Mouse (Mus musculus): ENCODE results near the gene Cgas. TPM values are rescaled to one million over a fixed set of nuclear protein-coding genes. Genes with fewer than 3 reads are reported as not detected.
A peak's percentile ranks its signal among the peaks of the same experiment; 100 is the strongest.

Gene Cgas
- polyA plus RNA-seq, 1 experiment from 2014 or later = 2.8 TPM

GRCm38 (mm10) chr9:78447973-78448873 lies 5.2 kb upstream of the Cgas start, which contains the start of the genes Mto1 and Gm17324:
Gene Mto1 (plus strand): TSS chr9:78448208.
Gene Gm17324 (minus strand): TSS chr9:78448786.
- under 1% methylated on average over 45 of the region's 96 CpGs for WGBS

GRCm38 (mm10) chr9:78447606-78447972 lies 4.6 kb upstream of the Cgas start:
- Histone ChIP-seq H3K4me3 (ENCODE audit: low read depth, low read length) (peak overlapping the region; percentile 98), H3K4me2 (ENCODE audit: low read depth, low read length) (peak overlapping the region; percentile 58), H3K9me3 (ENCODE audit: control insufficient read depth, low read length) (no peaks in the 10 kb centered on the region), H3K9ac (ENCODE audit: low read depth, low read length) (peak overlapping the region; percentile 91), H3K27me3 (replicated peaks; ENCODE audit: control insufficient read depth, insufficient read depth, low read length) (peaks cover 39% of the 10 kb centered on the region), H3K36me3 (ENCODE audit: control insufficient read depth, insufficient read depth, low read length) (peaks cover 17% of the 10 kb centered on the region), H3K27ac (replicated peaks; ENCODE audit: low read depth, low read length) (no peak overlapping the region), H3K4me1 (ENCODE audit: control insufficient read depth, insufficient read depth, low read length) (peaks cover 6% of the 10 kb centered on the region)
- DNase-seq (ENCODE audit: low spot score) (no peak), ATAC-seq (ENCODE audit: low read depth) (peak; percentile 34; the same call in 1 of the 2 replicates)
- WGBS = 33% methylated on average over 9 of the region's 9 CpGs

More at GRCm38 (mm10) chr9:78447973-78448873, 5.2 kb upstream of the Cgas start, which contains the start of the genes Mto1 and Gm17324:
- ATAC-seq (ENCODE audit: low read depth) = peak; percentile 95
- Histone ChIP-seq H3K27me3 (replicated peaks; ENCODE audit: control insufficient read depth, insufficient read depth, low read length) (peaks cover 33% of the 10 kb centered on the region), H3K4me2 (ENCODE audit: low read depth, low read length) (peak within 1 kb of the TSS; percentile 58), H3K4me3 (ENCODE audit: low read depth, low read length) (peak within 1 kb of the TSS; percentile 98), H3K27ac (replicated peaks; ENCODE audit: low read depth, low read length) (peak within 1 kb of the TSS; percentile 84), H3K9me3 (ENCODE audit: control insufficient read depth, low read length) (no peaks in the 10 kb centered on the region), H3K4me1 (ENCODE audit: control insufficient read depth, insufficient read depth, low read length) (peaks cover 5% of the 10 kb centered on the region), H3K36me3 (ENCODE audit: control insufficient read depth, insufficient read depth, low read length) (peaks cover 23% of the 10 kb centered on the region), H3K9ac (ENCODE audit: low read depth, low read length) (peak within 1 kb of the TSS; percentile 91)
- DNase-seq (ENCODE audit: low spot score) = peak; percentile 94

DNA sequence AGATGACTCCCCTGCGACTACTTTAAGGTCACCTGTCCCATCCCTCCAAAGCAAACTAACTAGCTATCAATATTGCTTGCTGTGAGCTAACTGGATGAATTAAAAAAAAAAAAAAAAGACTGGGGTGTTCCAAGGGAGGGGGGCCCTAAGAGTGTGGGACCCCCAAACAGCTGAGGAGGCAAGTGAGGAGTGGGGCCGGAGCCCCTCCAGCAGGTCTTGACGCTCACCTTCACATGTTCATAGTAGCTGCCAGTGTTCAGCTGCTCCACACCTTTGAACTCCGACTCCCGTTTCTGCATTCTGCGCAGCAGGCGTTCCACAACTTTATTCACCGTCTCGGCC lies 829 bp downstream of the Cgas start:
- H3K4me2 ChIP-seq (ENCODE audit: low read depth, low read length) = peak overlapping the region; percentile 86
- no peaks in the 10 kb centered on the region for H3K9me3 ChIP-seq (ENCODE audit: control insufficient read depth, low read length)
- peaks cover 6% of the 10 kb centered on the region; the same call in 1 of the 2 replicates for H3K4me1 ChIP-seq (ENCODE audit: control insufficient read depth, insufficient read depth, low read length)
- peak overlapping the region; percentile 68 for H3K9ac ChIP-seq (ENCODE audit: low read depth, low read length)
- peak; percentile 23; the same call in 1 of the 2 replicates for ATAC-seq (ENCODE audit: low read depth)
- under 1% methylated on average over 9 of the region's 9 CpGs for WGBS
- peaks cover 70% of the 10 kb centered on the region for H3K27me3 ChIP-seq (replicated peaks; ENCODE audit: control insufficient read depth, insufficient read depth, low read length)
- no peak overlapping the region for H3K27ac ChIP-seq (replicated peaks; ENCODE audit: low read depth, low read length)
- no peaks in the 10 kb centered on the region for H3K36me3 ChIP-seq (ENCODE audit: control insufficient read depth, insufficient read depth, low read length)
- DNase-seq (ENCODE audit: low spot score) = peak; percentile 14
- H3K4me3 ChIP-seq (ENCODE audit: low read depth, low read length) = peak overlapping the region; percentile 59

DNA sequence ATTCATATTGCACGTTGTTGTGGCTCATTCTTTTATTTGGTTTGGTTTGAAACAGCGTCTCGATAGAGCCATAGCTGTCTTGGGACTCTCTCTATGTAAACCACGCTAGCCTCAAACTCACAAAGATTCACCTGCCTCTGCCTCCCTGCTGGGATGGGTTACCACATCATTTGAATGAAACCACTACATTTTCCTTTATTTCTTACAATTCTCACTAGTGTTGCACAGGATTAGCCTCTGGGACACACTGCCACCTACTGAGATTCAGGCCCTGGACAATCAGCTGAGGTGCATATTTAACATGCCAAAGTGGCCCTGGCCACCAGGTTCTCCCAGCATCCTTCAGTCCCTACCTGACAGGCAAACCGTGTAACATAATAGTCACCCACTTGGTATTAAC lies 3.6 kb downstream of the Cgas start:
- DNase-seq (ENCODE audit: low spot score) (no peak), ATAC-seq (ENCODE audit: low read depth) (no peak)
- H3K9ac ChIP-seq (ENCODE audit: low read depth, low read length) = no peak overlapping the region
- H3K27me3 ChIP-seq (replicated peaks; ENCODE audit: control insufficient read depth, insufficient read depth, low read length) = peaks cover 49% of the 10 kb centered on the region
- H3K4me1 ChIP-seq (ENCODE audit: control insufficient read depth, insufficient read depth, low read length) = peaks cover 6% of the 10 kb centered on the region; the same call in 1 of the 2 replicates
- H3K27ac ChIP-seq (replicated peaks; ENCODE audit: low read depth, low read length) = no peak overlapping the region
- 66% methylated on average over 5 of the region's 5 CpGs for WGBS
- no peaks in the 10 kb centered on the region for H3K9me3 ChIP-seq (ENCODE audit: control insufficient read depth, low read length)
- H3K4me2 ChIP-seq (ENCODE audit: low read depth, low read length) = no peak overlapping the region
- H3K36me3 ChIP-seq (ENCODE audit: control insufficient read depth, insufficient read depth, low read length) = no peaks in the 10 kb centered on the region
- H3K4me3 ChIP-seq (ENCODE audit: low read depth, low read length) = no peak overlapping the region

DNA sequence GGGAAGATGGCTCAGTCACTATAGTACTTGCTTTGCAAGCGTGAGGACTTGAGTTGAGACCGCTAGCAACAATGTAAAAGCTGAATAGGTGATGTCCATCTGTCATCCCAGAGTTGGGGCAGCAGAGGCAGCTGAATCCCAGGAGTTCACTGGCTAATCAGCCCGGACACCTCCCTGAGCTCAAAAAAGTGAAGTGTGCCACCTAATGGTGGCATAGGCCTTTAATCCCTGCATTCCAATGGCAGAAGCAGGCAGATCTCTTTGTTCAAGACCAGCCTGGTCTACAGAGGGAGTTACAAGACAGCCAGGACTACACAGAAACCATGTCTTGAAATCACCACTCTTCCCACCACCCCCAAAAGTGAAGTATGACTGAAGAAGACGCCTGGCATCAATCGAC lies 10.6 kb downstream of the Cgas start:
- no peak overlapping the region for H3K9ac ChIP-seq (ENCODE audit: low read depth, low read length)
- ATAC-seq (ENCODE audit: low read depth) (no peak), DNase-seq (ENCODE audit: low spot score) (no peak)
- no peak overlapping the region for H3K4me3 ChIP-seq (ENCODE audit: low read depth, low read length)
- H3K4me2 ChIP-seq (ENCODE audit: low read depth, low read length) = no peak overlapping the region
- 84% methylated on average over 5 of the region's 5 CpGs for WGBS
- no peaks in the 10 kb centered on the region for H3K36me3 ChIP-seq (ENCODE audit: control insufficient read depth, insufficient read depth, low read length)
- no peak overlapping the region for H3K27ac ChIP-seq (replicated peaks; ENCODE audit: low read depth, low read length)
- no peaks in the 10 kb centered on the region for H3K27me3 ChIP-seq (replicated peaks; ENCODE audit: control insufficient read depth, insufficient read depth, low read length)
- H3K9me3 ChIP-seq (ENCODE audit: control insufficient read depth, low read length) = no peaks in the 10 kb centered on the region
- H3K4me1 ChIP-seq (ENCODE audit: control insufficient read depth, insufficient read depth, low read length) = no peaks in the 10 kb centered on the region

GRCm38 (mm10) chr9:78430486-78430885 lies 12.6 kb downstream of the Cgas start:
- H3K4me3 ChIP-seq (ENCODE audit: low read depth, low read length) = no peak overlapping the region
- WGBS = 71% methylated on average over 6 of the region's 6 CpGs
- H3K27me3 ChIP-seq (replicated peaks; ENCODE audit: control insufficient read depth, insufficient read depth, low read length) = no peaks in the 10 kb centered on the region
- no peaks in the 10 kb centered on the region for H3K9me3 ChIP-seq (ENCODE audit: control insufficient read depth, low read length)
- H3K9ac ChIP-seq (ENCODE audit: low read depth, low read length) = no peak overlapping the region
- H3K4me2 ChIP-seq (ENCODE audit: low read depth, low read length) = no peak overlapping the region
- no peaks in the 10 kb centered on the region for H3K36me3 ChIP-seq (ENCODE audit: control insufficient read depth, insufficient read depth, low read length)
- no peak overlapping the region for H3K27ac ChIP-seq (replicated peaks; ENCODE audit: low read depth, low read length)
- ATAC-seq (ENCODE audit: low read depth) (no peak), DNase-seq (ENCODE audit: low spot score) (no peak)
- H3K4me1 ChIP-seq (ENCODE audit: control insufficient read depth, insufficient read depth, low read length) = no peaks in the 10 kb centered on the region

- no peak for DNase-seq (ENCODE audit: low spot score)
- Histone ChIP-seq H3K9me3 (ENCODE audit: control insufficient read depth, low read length) (no peaks in the 10 kb centered on the region), H3K9ac (ENCODE audit: low read depth, low read length) (no peak overlapping the region), H3K4me2 (ENCODE audit: low read depth, low read length) (no peak overlapping the region), H3K4me1 (ENCODE audit: control insufficient read depth, insufficient read depth, low read length) (no peaks in the 10 kb centered on the region), H3K27me3 (replicated peaks; ENCODE audit: control insufficient read depth, insufficient read depth, low read length) (no peaks in the 10 kb centered on the region), H3K4me3 (ENCODE audit: low read depth, low read length) (no peak overlapping the region), H3K27ac (replicated peaks; ENCODE audit: low read depth, low read length) (no peak overlapping the region), H3K36me3 (ENCODE audit: control insufficient read depth, insufficient read depth, low read length) (no peaks in the 10 kb centered on the region)
- WGBS = 63% methylated on average over 2 of the region's 2 CpGs
- ATAC-seq (ENCODE audit: low read depth) = no peak
Measured at GRCm38 (mm10) chr9:78429551-78429950, 13.5 kb downstream of the Cgas start.

GRCm38 (mm10) chr9:78428870-78429432 lies 14.1 kb downstream of the Cgas start:
- no peak for ATAC-seq (ENCODE audit: low read depth)
- WGBS = 87% methylated on average over 4 of the region's 4 CpGs
- Histone ChIP-seq H3K36me3 (ENCODE audit: control insufficient read depth, insufficient read depth, low read length) (no peaks in the 10 kb centered on the region), H3K9ac (ENCODE audit: low read depth, low read length) (no peak overlapping the region), H3K9me3 (ENCODE audit: control insufficient read depth, low read length) (no peaks in the 10 kb centered on the region), H3K4me3 (ENCODE audit: low read depth, low read length) (no peak overlapping the region), H3K4me1 (ENCODE audit: control insufficient read depth, insufficient read depth, low read length) (no peaks in the 10 kb centered on the region), H3K27me3 (replicated peaks; ENCODE audit: control insufficient read depth, insufficient read depth, low read length) (no peaks in the 10 kb centered on the region), H3K4me2 (ENCODE audit: low read depth, low read length) (no peak overlapping the region), H3K27ac (replicated peaks; ENCODE audit: low read depth, low read length) (no peak overlapping the region)
- no peak for DNase-seq (ENCODE audit: low spot score)
